Mouse (Mus musculus) lung, postnatal 0 days (tissue): Measurements from ENCODE around the gene Adgrl3. TPM values are rescaled to one million over a fixed set of nuclear protein-coding genes. Genes with fewer than 3 reads are reported as not detected.

Experiments used
- ATAC-seq: fragments of 200-750 bp; cut with Nextera tagmentation; 2 replicates; pipeline ENCODE4 v1.8.0; 2017; ENCODE audit warnings: moderate library complexity
- DNase-seq: peaks from one replicate; pipeline ENCODE4 v3.0.0-alpha.2; 2016; ENCODE audit warnings: low spot score
- H3K27ac ChIP-seq: fragments of 300-500 bp; sonication (generic); 2 replicates; pipeline ENCODE4 v1.5.1; 2014; ENCODE audit warnings: antibody characterized with exemption, mild to moderate bottlenecking, low read length, mixed read lengths
- H3K27me3 ChIP-seq: fragments of 300-500 bp; sonication (generic); replicated peaks from 2 replicates; pipeline ENCODE4 v1.6.1; 2014; ENCODE audit warnings: low read length, mixed read lengths; ENCODE audit not compliant: insufficient read depth
- H3K36me3 ChIP-seq: fragments of 300-500 bp; sonication (generic); 2 replicates; pipeline ENCODE4 v1.6.1; 2014; ENCODE audit warnings: low read length, mixed read lengths; ENCODE audit not compliant: insufficient read depth
- H3K4me1 ChIP-seq: fragments of 300-500 bp; sonication (generic); 2 replicates; pipeline ENCODE4 v1.6.1; 2014; ENCODE audit warnings: antibody characterized with exemption, low read depth, low read length, mixed read lengths; ENCODE audit not compliant: insufficient read depth
- H3K4me2 ChIP-seq: fragments of 300-500 bp; sonication (generic); replicated peaks from 2 replicates; pipeline ENCODE4 v1.6.1; 2014; ENCODE audit warnings: low read depth, mild to moderate bottlenecking, low read length, moderate library complexity, mixed read lengths
- H3K4me3 ChIP-seq: fragments of 300-500 bp; sonication (generic); 2 replicates; pipeline ENCODE4 v1.5.1; 2014; ENCODE audit warnings: low read depth, low read length
- H3K9ac ChIP-seq: fragments of 300-500 bp; sonication (generic); replicated peaks from 2 replicates; pipeline ENCODE4 v1.6.1; 2014; ENCODE audit warnings: low read depth, mild to moderate bottlenecking
- H3K9me3 ChIP-seq: fragments of 300-500 bp; sonication (generic); 2 replicates; pipeline ENCODE4 v1.6.1; 2016; ENCODE audit warnings: low read length, mixed read lengths
- CTCF ChIP-seq: IDR thresholded peaks from 2 replicates; pipeline ENCODE4 v1.5.1; 2016; ENCODE audit warnings: antibody characterized with exemption, mild to moderate bottlenecking
- EP300 ChIP-seq: IDR thresholded peaks from 2 replicates; pipeline ENCODE4 v1.6.1; 2016; ENCODE audit warnings: antibody characterized with exemption, mild to moderate bottlenecking, control low read depth
- WGBS: fragments of 180-500 bp; shearing (Covaris S2); extraction: QIAGEN DNeasy Blood & Tissue Kit; methylation state at CpG from one replicate; pipeline ENCODE4 v1.1.7; 2014; 5-methylcytosine and 5-hydroxymethylcytosine counted together
- polyA plus RNA-seq: library from polyadenylated mRNA; unstranded; fragments of >200 nt; fragmentation: Nextera tagmentation; extraction: Ambion mirVana; gene quantifications from 2 replicates; pipeline ENCODE4 v1.2.1, GENCODE M21; 2015

The Adgrl3 gene
- polyA plus RNA-seq, 1 experiment from 2014 or later: 13.5 TPM

DNA sequence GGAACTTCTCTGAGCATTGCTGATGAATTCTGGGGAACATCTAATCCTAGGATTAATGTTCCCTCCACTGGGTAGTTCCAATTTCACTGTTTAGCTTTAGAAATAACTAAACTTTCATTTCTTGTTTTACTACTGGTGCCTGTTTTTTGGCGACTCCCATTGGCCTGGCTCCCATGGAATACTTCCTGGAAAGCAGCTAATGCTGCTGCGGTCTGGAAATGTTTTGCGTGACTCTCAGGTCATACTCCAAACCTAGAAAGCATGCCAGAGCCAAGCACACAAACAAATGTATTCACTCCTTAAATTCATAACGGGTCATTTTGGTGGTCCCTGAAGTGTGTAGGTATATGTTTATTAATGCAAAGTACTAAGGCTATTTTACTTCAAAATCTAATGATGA, 666.9 kb downstream of the Adgrl3 start:
- TF ChIP-seq EP300: no peak
- no peak for TF ChIP-seq CTCF
- Histone ChIP-seq H3K9ac (no peak overlapping the region), H3K27ac (no peak overlapping the region), H3K9me3 (no peaks in the 10 kb centered on the region), H3K4me2 (no peak overlapping the region), H3K4me3 (no peak overlapping the region), H3K4me1 (no peaks in the 10 kb centered on the region), H3K36me3 (no peaks in the 10 kb centered on the region), H3K27me3 (no peaks in the 10 kb centered on the region)
- ATAC-seq: no peak
- WGBS: 66% methylated on average over 4 of the region's 4 CpGs
- no peak for DNase-seq

DNA sequence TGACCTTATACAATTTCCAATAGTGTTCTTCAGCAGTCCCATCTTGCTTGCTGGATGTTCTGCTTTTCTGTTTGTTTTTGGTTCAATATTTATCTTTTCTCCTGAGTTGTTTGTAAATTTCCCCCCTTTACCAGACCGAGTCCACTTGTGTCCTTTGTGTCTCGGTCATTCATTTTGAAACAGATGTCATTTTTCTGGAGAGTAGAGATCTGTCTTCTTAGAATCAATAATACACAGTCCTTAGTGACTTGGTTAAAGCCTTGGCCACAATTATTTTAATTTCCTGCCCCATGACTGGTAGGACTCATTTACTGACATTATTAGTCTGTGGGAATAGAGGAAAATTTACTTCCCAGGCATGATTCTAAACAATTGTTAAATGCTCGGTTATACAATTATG, 709.7 kb downstream of the Adgrl3 start:
- no peak for ATAC-seq
- Histone ChIP-seq H3K27ac (no peak overlapping the region), H3K4me1 (no peaks in the 10 kb centered on the region), H3K4me3 (no peak overlapping the region), H3K9me3 (no peaks in the 10 kb centered on the region), H3K4me2 (no peak overlapping the region), H3K9ac (no peak overlapping the region), H3K27me3 (no peaks in the 10 kb centered on the region), H3K36me3 (no peaks in the 10 kb centered on the region)
- TF ChIP-seq CTCF (no peak), EP300 (no peak)
- no peak for DNase-seq
- WGBS: 47% methylated on average over 3 of the region's 3 CpGs

DNA sequence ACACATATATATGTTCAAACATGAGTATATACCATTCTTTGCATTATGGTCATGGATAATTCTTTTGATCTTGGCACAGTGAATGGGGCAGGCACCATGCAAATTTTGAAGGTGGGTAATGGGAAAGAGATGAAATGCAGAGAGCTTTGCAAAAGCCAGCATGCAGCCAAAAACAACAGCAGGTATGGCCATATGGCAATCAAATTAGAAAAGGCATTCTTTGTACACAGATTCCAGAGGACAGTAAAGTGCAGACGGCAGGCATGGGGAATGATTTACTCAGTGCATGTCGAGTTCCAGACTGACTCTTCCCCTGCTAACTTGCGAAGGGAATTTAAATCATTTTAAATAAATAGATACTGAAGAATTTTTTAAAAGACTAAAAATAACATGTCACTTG, 716.1 kb downstream of the Adgrl3 start:
- Histone ChIP-seq H3K9ac (no peak overlapping the region), H3K9me3 (no peaks in the 10 kb centered on the region), H3K27ac (no peak overlapping the region), H3K4me3 (no peak overlapping the region), H3K4me2 (no peak overlapping the region), H3K36me3 (no peaks in the 10 kb centered on the region; the same call in 1 of the 2 replicates), H3K27me3 (no peaks in the 10 kb centered on the region), H3K4me1 (no peaks in the 10 kb centered on the region)
- DNase-seq: no peak
- TF ChIP-seq EP300: no peak
- no peak for TF ChIP-seq CTCF
- no peak for ATAC-seq
- WGBS: 72% methylated on average over 3 of the region's 3 CpGs

DNA sequence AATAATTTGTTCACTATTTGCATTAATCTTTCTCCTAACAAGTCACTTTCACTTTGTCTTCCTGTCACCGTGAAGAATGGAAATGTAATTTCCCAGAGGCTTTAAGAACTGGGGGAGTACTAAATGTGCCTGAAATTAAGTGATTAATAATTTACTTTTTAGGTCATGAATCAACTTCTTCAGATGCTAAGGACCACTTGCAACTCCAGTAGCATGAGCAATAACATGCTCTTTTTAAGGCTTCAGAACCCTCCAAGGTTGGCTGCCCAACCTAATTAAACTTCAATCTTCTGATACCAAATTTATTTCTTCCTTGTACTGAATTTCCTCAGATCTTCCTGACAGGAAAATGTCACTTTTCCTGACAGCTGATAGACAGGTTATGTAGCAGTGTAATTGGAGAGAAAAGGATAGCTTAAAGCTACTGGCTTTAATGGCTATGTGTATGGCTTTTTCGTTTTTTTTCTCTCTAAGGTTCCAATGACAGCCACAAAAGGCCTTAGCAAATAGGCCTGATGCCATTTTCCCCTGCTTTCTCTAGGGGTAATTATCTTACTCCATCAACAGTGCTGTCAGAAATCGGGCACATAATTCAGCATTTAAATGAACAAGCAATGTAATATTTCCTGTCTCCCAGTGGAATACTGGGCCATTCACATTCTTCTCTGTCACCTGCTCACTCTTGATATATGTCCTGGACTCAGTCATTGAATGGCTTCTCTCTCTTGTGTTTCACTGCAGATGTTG, 718.5 kb downstream of the Adgrl3 start:
- Histone ChIP-seq H3K9ac (no peak overlapping the region), H3K27ac (no peak overlapping the region), H3K4me1 (no peaks in the 10 kb centered on the region), H3K36me3 (no peaks in the 10 kb centered on the region; the same call in 1 of the 2 replicates), H3K27me3 (no peaks in the 10 kb centered on the region), H3K4me2 (no peak overlapping the region), H3K9me3 (no peaks in the 10 kb centered on the region), H3K4me3 (no peak overlapping the region)
- no peak for DNase-seq
- no peak for ATAC-seq
- no peak for TF ChIP-seq CTCF
- 71% methylated on average over 3 of the region's 3 CpGs for WGBS

DNA sequence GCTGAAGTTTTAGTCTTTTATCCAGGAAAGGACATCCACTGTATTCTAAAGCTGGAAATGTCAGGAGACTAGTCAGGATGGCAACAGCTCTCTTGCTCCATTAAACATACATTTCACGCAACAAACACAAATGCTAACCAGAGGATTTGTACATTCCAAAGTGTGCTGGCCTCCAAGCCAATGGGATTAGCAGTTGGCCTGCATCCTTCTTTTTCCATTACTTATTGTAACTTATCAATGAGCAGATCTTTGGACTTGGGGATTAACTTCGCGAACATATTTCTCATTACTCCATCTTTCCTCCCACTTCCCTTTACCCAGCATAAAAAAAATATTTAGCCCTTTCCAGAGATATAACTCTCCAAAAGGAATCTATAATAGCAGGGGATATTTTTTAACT, 732.5 kb downstream of the Adgrl3 start:
- ATAC-seq (no peak), DNase-seq (no peak)
- Histone ChIP-seq H3K4me1 (no peaks in the 10 kb centered on the region), H3K27ac (no peak overlapping the region), H3K9me3 (no peaks in the 10 kb centered on the region), H3K4me2 (no peak overlapping the region), H3K27me3 (no peaks in the 10 kb centered on the region), H3K36me3 (no peaks in the 10 kb centered on the region), H3K9ac (no peak overlapping the region), H3K4me3 (no peak overlapping the region)
- WGBS: 90% methylated on average over 3 of the region's 3 CpGs
- TF ChIP-seq EP300: no peak
- no peak for TF ChIP-seq CTCF

DNA sequence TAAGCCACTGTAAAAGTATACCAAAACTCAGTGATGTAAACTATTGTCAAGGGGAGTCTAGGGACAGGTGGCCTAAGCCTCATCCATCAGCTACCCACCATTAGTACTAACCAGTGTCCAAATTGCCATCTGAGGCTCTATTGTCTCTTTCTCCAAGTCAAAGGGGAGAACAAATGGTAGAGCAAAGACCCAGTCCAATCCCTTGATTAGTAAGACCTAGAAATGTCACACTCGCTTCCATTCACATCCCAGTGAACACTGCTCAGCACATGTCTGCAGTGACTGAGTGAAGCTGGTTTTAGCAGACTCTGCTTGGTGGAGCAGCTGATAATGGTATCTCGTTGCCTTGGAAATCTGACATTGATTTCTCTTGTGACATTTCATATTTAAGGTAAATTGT, 735.8 kb downstream of the Adgrl3 start:
- no peaks in the 10 kb centered on the region for H3K9me3 ChIP-seq
- no peaks in the 10 kb centered on the region for H3K4me1 ChIP-seq
- no peak overlapping the region for H3K9ac ChIP-seq
- H3K4me3 ChIP-seq: no peak overlapping the region
- no peaks in the 10 kb centered on the region for H3K36me3 ChIP-seq
- no peak for TF ChIP-seq EP300
- TF ChIP-seq CTCF: no peak
- WGBS: 93% methylated on average over 2 of the region's 2 CpGs
- DNase-seq (no peak), ATAC-seq (no peak)
- H3K27me3 ChIP-seq: no peaks in the 10 kb centered on the region
- no peak overlapping the region for H3K4me2 ChIP-seq
- no peak overlapping the region for H3K27ac ChIP-seq
